Mouse (Mus musculus) liver, adult 2 months (tissue): ENCODE measurements around the gene Gm21981. TPM values are rescaled to one million over a fixed set of nuclear protein-coding genes. Genes with fewer than 3 reads are reported as not detected.

Source experiments
- DNase-seq: peaks from one replicate; pipeline ENCODE4 v3.0.0-alpha.2; 2011; ENCODE audit warnings: low read depth, low spot score; ENCODE audit errors: extremely low read depth
- H3K27ac ChIP-seq: fragments of 200-500 bp; replicated peaks from 2 replicates; pipeline ENCODE4 v1.5.1; 2012; ENCODE audit warnings: low read depth, mild to moderate bottlenecking, control low read depth, inconsistent platforms, low read length; ENCODE audit not compliant: insufficient read depth
- H3K27me3 ChIP-seq: fragments of 200-500 bp; 2 replicates; pipeline ENCODE4 v1.6.1; 2012; ENCODE audit warnings: mild to moderate bottlenecking, moderate library complexity, low read length, inconsistent platforms; ENCODE audit not compliant: control insufficient read depth, insufficient read depth
- H3K36me3 ChIP-seq: fragments of 200-500 bp; 2 replicates; pipeline ENCODE4 v1.6.1; 2012; ENCODE audit warnings: low read length, inconsistent platforms; ENCODE audit not compliant: control insufficient read depth, insufficient read depth
- H3K4me1 ChIP-seq: fragments of 200-500 bp; 2 replicates; pipeline ENCODE4 v1.6.1; 2011; ENCODE audit warnings: low read length; ENCODE audit not compliant: control insufficient read depth, insufficient read depth
- H3K4me3 ChIP-seq: fragments of 200-500 bp; 2 replicates; pipeline ENCODE4 v1.5.1; 2011; ENCODE audit warnings: low read depth, mild to moderate bottlenecking, control low read depth, low read length, moderate library complexity; ENCODE audit not compliant: insufficient read depth
- H3K79me2 ChIP-seq: fragments of 200-500 bp; 2 replicates; pipeline ENCODE4 v1.6.1; 2012; ENCODE audit warnings: inconsistent platforms, mild to moderate bottlenecking, low read length, moderate library complexity; ENCODE audit not compliant: control insufficient read depth, insufficient read depth
- H3K9ac ChIP-seq: fragments of 200-500 bp; 2 replicates; pipeline ENCODE4 v1.6.1; 2012; ENCODE audit warnings: low read depth, mild to moderate bottlenecking, control low read depth, inconsistent platforms, low read length
- CTCF ChIP-seq: fragments of 200-500 bp; IDR thresholded peaks from 2 replicates; pipeline ENCODE4 v1.5.1; 2011; ENCODE audit warnings: low read depth, low read length, control low read depth
- POLR2A ChIP-seq: fragments of 200-500 bp; IDR thresholded peaks from 2 replicates; pipeline ENCODE4 v1.6.1; 2011; ENCODE audit warnings: low read length, control low read depth; ENCODE audit not compliant: insufficient read depth; ENCODE audit errors: extremely low read depth
- whole genome bisulfite sequencing: fragments of 180-500 bp; shearing (Covaris S2); methylation state at CpG from one replicate; pipeline ENCODE4 v1.1.7; 2018; 5-methylcytosine and 5-hydroxymethylcytosine counted together
- polyA plus RNA-seq: library from polyadenylated mRNA; depleted of rRNA; stranded (reverse); fragments of >200 nt; gene quantifications from 2 replicates; pipeline ENCODE4 v1.2.3, GENCODE M21; 2012
- total RNA-seq: library from RNA; depleted of rRNA; stranded (reverse); fragments of >200 nt; gene quantifications from 2 replicates; pipeline ENCODE4 v1.2.3, GENCODE M21; 2014

Gm21981 gene
- total and polyA plus RNA-seq, 2 experiments, result 0.09 to 0.46 TPM

- DNase-seq, result peak; percentile 55
- TF ChIP-seq POLR2A (no peak), CTCF (no peak)
- no peak overlapping the region for H3K27ac ChIP-seq
- no peaks in the 10 kb centered on the region for H3K36me3 ChIP-seq
- H3K4me1 ChIP-seq, result no peaks in the 10 kb centered on the region
- WGBS, result 70% methylated on average over 3 of the region's 3 CpGs
- no peaks in the 10 kb centered on the region for H3K27me3 ChIP-seq
- no peaks in the 10 kb centered on the region for H3K79me2 ChIP-seq
- H3K9ac ChIP-seq, result no peak overlapping the region
- no peak overlapping the region for H3K4me3 ChIP-seq
Measured at GRCm38 (mm10) chr17:47707961-47708360, 13.7 kb upstream of the Gm21981 start.

GRCm38 (mm10) chr17:47706196-47706595, 11.9 kb upstream of the Gm21981 start:
- Histone ChIP-seq H3K27me3 (no peaks in the 10 kb centered on the region), H3K4me1 (no peaks in the 10 kb centered on the region), H3K9ac (no peak overlapping the region), H3K4me3 (no peak overlapping the region), H3K79me2 (no peaks in the 10 kb centered on the region), H3K36me3 (peaks cover 2% of the 10 kb centered on the region; the same call in 1 of the 2 replicates), H3K27ac (no peak overlapping the region)
- 80% methylated on average over 1 of the region's 1 CpGs for WGBS
- no peak for TF ChIP-seq CTCF
- TF ChIP-seq POLR2A, result no peak
- no peak for DNase-seq

- no peak overlapping the region for H3K27ac ChIP-seq
- DNase-seq, result no peak
- no peaks in the 10 kb centered on the region for H3K27me3 ChIP-seq
- 81% methylated on average over 4 of the region's 4 CpGs for WGBS
- H3K4me3 ChIP-seq, result no peak overlapping the region
- peaks cover 2% of the 10 kb centered on the region; the same call in 1 of the 2 replicates for H3K36me3 ChIP-seq
- no peaks in the 10 kb centered on the region for H3K4me1 ChIP-seq
- H3K9ac ChIP-seq, result no peak overlapping the region
- H3K79me2 ChIP-seq, result no peaks in the 10 kb centered on the region
- TF ChIP-seq CTCF, result peak; percentile 22; the same call in 1 of the 2 replicates
- TF ChIP-seq POLR2A, result no peak
Measured at GRCm38 (mm10) chr17:47704692-47705091, 10.4 kb upstream of the Gm21981 start.

GRCm38 (mm10) chr17:47703556-47703955, 9.3 kb upstream of the Gm21981 start:
- Histone ChIP-seq H3K27ac (no peak overlapping the region), H3K9ac (no peak overlapping the region), H3K4me1 (no peaks in the 10 kb centered on the region), H3K4me3 (no peak overlapping the region), H3K79me2 (no peaks in the 10 kb centered on the region), H3K27me3 (no peaks in the 10 kb centered on the region), H3K36me3 (peaks cover 2% of the 10 kb centered on the region; the same call in 1 of the 2 replicates)
- DNase-seq, result no peak
- 75% methylated on average over 20 of the region's 20 CpGs for WGBS
- TF ChIP-seq POLR2A, result no peak
- TF ChIP-seq CTCF, result no peak

- 83% methylated on average over 28 of the region's 28 CpGs for WGBS
- no peak overlapping the region for H3K4me3 ChIP-seq
- no peak for TF ChIP-seq CTCF
- TF ChIP-seq POLR2A, result no peak
Measured at GRCm38 (mm10) chr17:47702548-47703345, 8.5 kb upstream of the Gm21981 start.

GRCm38 (mm10) chr17:47701793-47702192, 7.5 kb upstream of the Gm21981 start:
- H3K4me1 ChIP-seq, result no peaks in the 10 kb centered on the region
- H3K27me3 ChIP-seq, result no peaks in the 10 kb centered on the region
- no peaks in the 10 kb centered on the region for H3K79me2 ChIP-seq
- DNase-seq, result no peak
- no peak overlapping the region for H3K27ac ChIP-seq
- WGBS, result 92% methylated on average over 9 of the region's 9 CpGs
- peaks cover 2% of the 10 kb centered on the region; the same call in 1 of the 2 replicates for H3K36me3 ChIP-seq
- TF ChIP-seq CTCF (no peak), POLR2A (no peak)
- no peak overlapping the region for H3K9ac ChIP-seq
- H3K4me3 ChIP-seq, result no peak overlapping the region

More at GRCm38 (mm10) chr17:47702548-47703345, 8.5 kb upstream of the Gm21981 start:
- Histone ChIP-seq H3K9ac (no peak overlapping the region), H3K79me2 (no peaks in the 10 kb centered on the region), H3K36me3 (peaks cover 2% of the 10 kb centered on the region; the same call in 1 of the 2 replicates), H3K4me1 (no peaks in the 10 kb centered on the region), H3K27me3 (no peaks in the 10 kb centered on the region), H3K27ac (no peak overlapping the region)
- no peak for DNase-seq
